Mouse (Mus musculus): Measurements from ENCODE around the gene Rhbg.
"Not testable (repeated sequence)": the region's sequence is repeated elsewhere in the genome, so short reads cannot be mapped to it uniquely, and the experiment has no call there.

The Rhbg gene

GRCm38 (mm10) chr3:88254268-88254926 is at the start of gene Rhbg:
Gene Rhbg, minus strand, starts transcription at chr3:88254709.
- DNase-seq, result peak; percentile 87

GRCm38 (mm10) chr3:88299172-88299571 is 44.7 kb upstream of the Rhbg start:
- DNase-seq, result no peak

- DNase-seq, result peak; percentile 32
Observed at GRCm38 (mm10) chr3:88297321-88297851, 42.9 kb upstream of the Rhbg start.

- DNase-seq, result peak; percentile 99
Observed at GRCm38 (mm10) chr3:88296561-88297318, 42.2 kb upstream of the Rhbg start, which contains the start of the genes Tsacc and Cct3. Gene Tsacc, minus strand, starts transcription at chr3:88296999. Gene Cct3, plus strand, starts transcription at chr3:88297116.

- no peak for DNase-seq
Observed at GRCm38 (mm10) chr3:88296110-88296560, 41.6 kb upstream of the Rhbg start.

- DNase-seq, result not testable (repeated sequence)
Observed at GRCm38 (mm10) chr3:88295272-88295671, 40.8 kb upstream of the Rhbg start.

- DNase-seq, result peak; percentile 64
Observed at GRCm38 (mm10) chr3:88291970-88292369, 37.5 kb upstream of the Rhbg start.

GRCm38 (mm10) chr3:88288133-88288713 is 33.7 kb upstream of the Rhbg start:
- DNase-seq, result peak; percentile 71

GRCm38 (mm10) chr3:88287110-88287509 is 32.6 kb upstream of the Rhbg start, which contains the start of gene Gm38392:
Gene Gm38392, minus strand, starts transcription at chr3:88287210.
- DNase-seq, result no peak

GRCm38 (mm10) chr3:88285565-88285895 is 31.0 kb upstream of the Rhbg start:
- not testable (repeated sequence) for DNase-seq

GRCm38 (mm10) chr3:88284815-88285564 is 30.5 kb upstream of the Rhbg start:
- DNase-seq, result not testable (repeated sequence)

- DNase-seq, result peak; percentile 89
Observed at GRCm38 (mm10) chr3:88281141-88281916, 26.8 kb upstream of the Rhbg start.

- DNase-seq, result no peak
Observed at GRCm38 (mm10) chr3:88280035-88280434, 25.5 kb upstream of the Rhbg start.

- DNase-seq, result peak; percentile 65
Observed at GRCm38 (mm10) chr3:88276529-88277143, 22.1 kb upstream of the Rhbg start.

- no peak for DNase-seq
Observed at GRCm38 (mm10) chr3:88276121-88276520, 21.6 kb upstream of the Rhbg start.

GRCm38 (mm10) chr3:88274002-88274401 is 19.5 kb upstream of the Rhbg start:
- no peak for DNase-seq

GRCm38 (mm10) chr3:88271859-88272258 is 17.4 kb upstream of the Rhbg start:
- no peak for DNase-seq

- not testable (repeated sequence) for DNase-seq
Observed at GRCm38 (mm10) chr3:88271298-88271697, 16.8 kb upstream of the Rhbg start.

GRCm38 (mm10) chr3:88268991-88269390 is 14.5 kb upstream of the Rhbg start:
- DNase-seq, result no peak

- DNase-seq, result not testable (repeated sequence)
Observed at GRCm38 (mm10) chr3:88268014-88268413, 13.5 kb upstream of the Rhbg start.

- DNase-seq, result peak; percentile 28
Observed at GRCm38 (mm10) chr3:88262346-88262745, 7.8 kb upstream of the Rhbg start.
